Mouse (Mus musculus) spleen, adult 2 months (tissue): ENCODE measurements around the gene Katna1.

Experiments
- CTCF ChIP-seq: fragments of 200-500 bp; IDR thresholded peaks from 2 replicates; pipeline ENCODE4 v1.5.1; 2011; ENCODE audit warnings: mild to moderate bottlenecking, inconsistent platforms; ENCODE audit not compliant: insufficient read depth, insufficient read length, insufficient replicate concordance; ENCODE audit errors: extremely low read depth
- POLR2A ChIP-seq: fragments of 200-500 bp; IDR thresholded peaks from 2 replicates; pipeline ENCODE4 v1.6.1; 2011; ENCODE audit warnings: low read depth, low read length, inconsistent platforms

- no peak for TF ChIP-seq CTCF
- peak; percentile 44; the same call in 1 of the 2 replicates for TF ChIP-seq POLR2A
Observed at GRCm38 (mm10) chr10:7725751-7726500, at the start of gene Katna1.
